Mouse (Mus musculus) embryonic facial prominence, embryonic 14.5 days (tissue): Measurements from ENCODE around the gene Ablim2. TPM values are rescaled to one million over a fixed set of nuclear protein-coding genes. Genes with fewer than 3 reads are reported as not detected.

ENCODE experiments used
- ATAC-seq: fragments of 200-750 bp; cut with Nextera tagmentation; 2 replicates; pipeline ENCODE4 v1.8.0; 2017; ENCODE audit warnings: low read depth, moderate number of reproducible peaks, moderate TSS enrichment
- DNase-seq: peaks from one replicate; pipeline ENCODE4 v3.0.0-alpha.2; 2015; ENCODE audit warnings: low spot score
- H3K27ac ChIP-seq: fragments of 300-500 bp; sonication (generic); replicated peaks from 2 replicates; pipeline ENCODE4 v1.5.1; 2014; ENCODE audit warnings: low read depth, mild to moderate bottlenecking, low read length, moderate library complexity
- H3K27me3 ChIP-seq: fragments of 300-500 bp; sonication (generic); replicated peaks from 2 replicates; pipeline ENCODE4 v1.6.1; 2014; ENCODE audit warnings: low read length; ENCODE audit not compliant: control insufficient read depth, insufficient read depth
- H3K36me3 ChIP-seq: fragments of 300-500 bp; sonication (generic); 2 replicates; pipeline ENCODE4 v1.6.1; 2014; ENCODE audit warnings: low read length, mixed read lengths; ENCODE audit not compliant: control insufficient read depth, insufficient read depth
- H3K4me1 ChIP-seq: fragments of 300-500 bp; sonication (generic); 2 replicates; pipeline ENCODE4 v1.6.1; 2014; ENCODE audit warnings: antibody characterized with exemption, low read length; ENCODE audit not compliant: control insufficient read depth, insufficient read depth
- H3K4me2 ChIP-seq: fragments of 300-500 bp; sonication (generic); 2 replicates; pipeline ENCODE4 v1.6.1; 2014; ENCODE audit warnings: low read depth, mild to moderate bottlenecking, low read length, moderate library complexity, mixed read lengths
- H3K4me3 ChIP-seq: fragments of 300-500 bp; sonication (generic); 2 replicates; pipeline ENCODE4 v1.5.1; 2014; ENCODE audit warnings: low read depth, mild to moderate bottlenecking, low read length
- H3K9ac ChIP-seq: fragments of 300-500 bp; sonication (generic); 2 replicates; pipeline ENCODE4 v1.6.1; 2014; ENCODE audit warnings: low read depth, mild to moderate bottlenecking, low read length, moderate library complexity, mixed read lengths
- H3K9me3 ChIP-seq: fragments of 300-500 bp; sonication (generic); 2 replicates; pipeline ENCODE4 v1.6.1; 2016; ENCODE audit warnings: low read length; ENCODE audit not compliant: control insufficient read depth
- WGBS: fragments of 180-500 bp; shearing (Covaris S2); extraction: QIAGEN DNeasy Blood & Tissue Kit; methylation state at CpG from one replicate; pipeline ENCODE4 v1.1.7; 2014; 5-methylcytosine and 5-hydroxymethylcytosine counted together
- polyA plus RNA-seq: library from polyadenylated mRNA; unstranded; fragments of >200 nt; fragmentation: Nextera tagmentation; extraction: Ambion mirVana; gene quantifications from 2 replicates; pipeline ENCODE4 v1.2.1, GENCODE M21; 2014

Gene Ablim2
- polyA plus RNA-seq, 1 experiment from 2014 or later = 5.4 TPM

DNA sequence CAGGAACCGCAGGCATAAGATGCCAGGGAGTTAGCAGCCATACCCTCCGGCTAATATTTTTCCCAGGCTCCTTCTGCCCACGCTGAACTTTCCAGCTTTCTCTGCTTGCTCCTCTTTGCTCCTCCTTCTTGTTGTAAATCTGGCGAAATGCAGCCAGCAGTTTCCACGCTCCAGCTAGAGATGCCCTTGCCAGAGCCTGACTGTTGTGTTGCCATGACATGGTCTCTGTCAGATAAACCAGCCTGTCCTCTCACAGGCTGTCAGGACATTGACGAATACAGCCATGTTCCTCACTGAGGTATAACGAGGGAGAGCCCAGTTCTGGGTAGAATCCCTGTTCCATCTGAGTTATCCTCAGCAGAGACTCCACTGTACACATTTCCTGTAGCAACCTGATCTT is 11.3 kb downstream of the Ablim2 start:
- H3K36me3 ChIP-seq = no peaks in the 10 kb centered on the region
- no peaks in the 10 kb centered on the region for H3K9me3 ChIP-seq
- H3K4me3 ChIP-seq = no peak overlapping the region
- no peak overlapping the region for H3K9ac ChIP-seq
- H3K4me2 ChIP-seq = no peak overlapping the region
- no peak for ATAC-seq
- H3K27ac ChIP-seq = no peak overlapping the region
- H3K27me3 ChIP-seq = no peaks in the 10 kb centered on the region; the same call in 1 of the 2 replicates
- H3K4me1 ChIP-seq = peaks cover 9% of the 10 kb centered on the region; the same call in 1 of the 2 replicates
- no peak for DNase-seq
- WGBS = 80% methylated on average over 7 of the region's 7 CpGs

DNA sequence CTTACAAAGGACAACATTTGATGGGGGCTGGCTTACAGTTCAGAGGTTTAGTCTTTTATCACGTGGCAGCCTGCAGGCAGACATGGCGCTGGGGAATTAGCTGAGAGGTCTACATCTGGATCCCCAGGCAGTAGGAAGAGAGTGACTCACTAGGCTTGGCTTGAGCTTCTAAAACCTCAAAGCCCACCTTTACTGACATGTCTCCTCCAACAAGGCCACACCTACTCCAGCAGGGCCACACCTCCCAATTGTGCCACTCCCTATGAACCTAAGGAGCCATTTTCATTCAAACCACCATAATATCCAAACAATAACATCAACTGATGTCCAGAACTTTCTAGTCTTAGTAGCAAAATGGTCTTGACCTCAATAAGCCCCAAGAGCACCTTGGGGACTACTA is 12.6 kb downstream of the Ablim2 start:
- Histone ChIP-seq H3K4me1 (peaks cover 10% of the 10 kb centered on the region; the same call in 1 of the 2 replicates), H3K27ac (no peak overlapping the region), H3K36me3 (no peaks in the 10 kb centered on the region), H3K4me2 (no peak overlapping the region), H3K9ac (no peak overlapping the region), H3K4me3 (no peak overlapping the region), H3K9me3 (no peaks in the 10 kb centered on the region), H3K27me3 (no peaks in the 10 kb centered on the region; the same call in 1 of the 2 replicates)
- DNase-seq (no peak), ATAC-seq (no peak)
- WGBS = 82% methylated on average over 2 of the region's 2 CpGs

DNA sequence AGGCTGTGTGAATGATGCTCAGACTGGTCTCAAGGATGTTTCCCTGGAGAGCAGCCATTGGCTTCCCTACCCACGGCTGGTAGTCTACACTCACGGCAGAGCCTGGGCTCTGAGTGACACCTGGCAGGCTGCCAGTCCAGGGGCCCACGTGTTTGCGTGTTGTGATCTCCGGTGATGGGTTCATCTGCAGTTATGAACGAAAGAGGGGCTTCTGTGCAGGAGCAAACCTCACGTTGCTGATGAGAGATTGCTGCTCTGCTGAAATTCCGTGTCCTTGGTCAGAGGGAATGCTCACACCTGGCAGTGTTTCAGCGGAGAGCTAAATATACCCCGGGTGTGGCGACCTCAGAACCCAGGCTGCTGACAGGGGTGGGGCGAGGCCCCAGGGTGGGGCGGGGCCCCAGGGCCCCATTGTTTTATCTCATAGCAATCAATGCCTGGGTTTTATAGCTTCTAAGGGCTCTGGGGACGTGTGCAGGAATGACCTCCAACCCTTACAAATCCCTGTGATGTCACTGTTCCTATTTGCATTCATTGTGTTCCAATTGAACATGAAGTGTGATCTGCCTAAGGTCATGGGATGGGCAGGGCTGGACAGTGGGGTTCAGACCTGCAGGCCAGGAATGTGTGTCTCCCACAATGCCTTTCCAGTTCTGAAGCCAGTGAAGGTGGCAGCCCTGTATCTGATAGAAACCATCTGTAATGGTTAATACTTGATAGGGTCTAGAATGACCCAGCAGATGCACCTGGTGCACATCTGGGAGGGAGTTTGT is 13.4 kb downstream of the Ablim2 start:
- Histone ChIP-seq H3K4me2 (no peak overlapping the region), H3K36me3 (no peaks in the 10 kb centered on the region), H3K27ac (no peak overlapping the region), H3K9me3 (no peaks in the 10 kb centered on the region), H3K4me1 (peaks cover 10% of the 10 kb centered on the region; the same call in 1 of the 2 replicates), H3K4me3 (no peak overlapping the region), H3K9ac (no peak overlapping the region), H3K27me3 (no peaks in the 10 kb centered on the region; the same call in 1 of the 2 replicates)
- no peak for ATAC-seq
- DNase-seq = no peak
- 49% methylated on average over 14 of the region's 14 CpGs for WGBS

DNA sequence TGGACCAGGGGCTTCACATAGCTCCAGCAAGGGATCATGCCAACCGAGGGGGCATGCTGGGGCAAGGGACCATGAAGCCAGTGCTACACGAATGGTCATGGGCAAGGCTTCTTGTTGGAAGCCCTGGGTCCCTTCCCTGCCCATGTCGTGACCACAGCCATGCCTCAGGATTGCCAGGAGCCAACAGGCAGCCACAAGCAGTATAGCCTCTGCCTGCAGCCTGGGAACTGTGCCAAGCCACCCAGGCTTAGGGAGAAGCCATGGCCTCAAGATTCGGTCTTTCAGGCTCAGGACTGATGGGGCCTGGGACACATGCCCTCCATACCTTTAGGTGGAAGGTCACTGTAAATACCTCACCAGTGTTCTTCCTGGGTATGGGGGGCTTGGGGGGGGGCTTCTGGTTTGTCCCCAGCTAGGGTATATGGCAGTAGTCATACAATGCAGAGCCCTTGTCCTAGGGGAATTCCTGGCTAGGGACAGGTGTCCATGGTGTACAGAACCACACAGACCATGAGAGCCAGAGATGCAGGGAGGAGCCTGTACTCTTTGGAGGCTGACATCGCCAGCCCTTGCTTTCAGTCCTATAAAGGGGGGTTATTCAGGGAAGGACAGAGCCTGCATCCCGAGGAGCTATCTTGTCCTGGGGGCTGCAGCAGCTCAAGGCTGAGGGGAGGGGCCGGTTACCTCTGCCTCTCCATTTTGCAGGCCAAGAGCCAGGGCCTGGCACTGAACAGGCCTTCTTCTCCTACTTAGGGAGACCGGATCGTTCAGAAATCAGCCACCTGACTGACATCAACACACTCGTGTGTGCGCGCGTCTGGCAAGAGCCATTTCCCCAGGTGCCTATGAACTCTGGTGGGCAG is 15.8 kb downstream of the Ablim2 start:
- Histone ChIP-seq H3K27ac (no peak overlapping the region), H3K4me3 (no peak overlapping the region)

DNA sequence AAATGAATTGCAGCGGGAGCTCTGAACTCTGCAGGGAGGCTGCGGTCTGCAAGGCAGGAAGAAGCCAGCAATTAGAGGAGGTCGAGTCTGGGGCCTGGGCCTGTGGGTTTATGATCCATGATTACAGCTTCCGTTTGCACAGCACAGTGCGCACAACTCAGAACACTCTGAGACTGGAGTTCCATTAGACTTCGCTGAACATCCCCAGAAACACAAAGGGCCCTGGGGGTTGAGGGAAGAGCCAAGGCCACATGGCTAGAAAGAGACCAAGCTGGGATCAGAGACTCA is 16.4 kb downstream of the Ablim2 start:
- H3K27ac ChIP-seq = no peak overlapping the region
- WGBS = 35% methylated on average over 6 of the region's 6 CpGs
- H3K4me3 ChIP-seq = no peak overlapping the region
- H3K36me3 ChIP-seq = no peaks in the 10 kb centered on the region
- no peaks in the 10 kb centered on the region for H3K9me3 ChIP-seq
- no peak overlapping the region for H3K9ac ChIP-seq
- peak; percentile 41 for ATAC-seq
- H3K4me1 ChIP-seq = peaks cover 10% of the 10 kb centered on the region; the same call in 1 of the 2 replicates
- H3K4me2 ChIP-seq = 0 out of 2 replicates have a peak overlapping the region, but pooled peaks have one; percentile 14
- DNase-seq = peak; percentile 42
- H3K27me3 ChIP-seq = no peaks in the 10 kb centered on the region; the same call in 1 of the 2 replicates

More for the DNA sequence above, 15.8 kb downstream of the Ablim2 start:
- 65% methylated on average over 13 of the region's 13 CpGs for WGBS
- H3K4me2 ChIP-seq = 0 out of 2 replicates have a peak overlapping the region, but pooled peaks have one; percentile 14
- peaks cover 10% of the 10 kb centered on the region; the same call in 1 of the 2 replicates for H3K4me1 ChIP-seq
- ATAC-seq = peak; percentile 51; the same call in 1 of the 2 replicates
- H3K36me3 ChIP-seq = no peaks in the 10 kb centered on the region
- H3K27me3 ChIP-seq = no peaks in the 10 kb centered on the region; the same call in 1 of the 2 replicates
- H3K9me3 ChIP-seq = no peaks in the 10 kb centered on the region
- peak; percentile 70 for DNase-seq
- no peak overlapping the region for H3K9ac ChIP-seq

DNA sequence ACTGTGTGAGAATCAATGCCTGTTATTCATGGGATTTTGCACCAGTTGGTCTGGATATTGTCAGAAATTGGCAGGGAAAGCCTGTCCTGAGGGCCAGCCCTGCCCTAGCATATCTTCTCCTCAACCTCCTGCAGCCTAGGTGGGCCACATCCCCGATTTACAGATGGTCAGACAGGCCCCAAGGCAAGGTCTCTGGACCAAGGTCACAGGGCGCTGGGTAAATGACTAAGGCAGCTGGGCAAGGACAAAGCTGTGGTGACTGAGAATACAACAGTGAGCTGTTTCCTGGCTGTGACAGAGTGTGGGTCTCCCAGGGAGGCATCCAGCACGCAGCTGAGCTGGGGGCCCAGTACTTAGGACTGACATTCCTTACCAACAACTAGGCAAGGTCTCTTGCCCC is 23.4 kb downstream of the Ablim2 start:
- Histone ChIP-seq H3K4me2 (no peak overlapping the region), H3K4me1 (no peaks in the 10 kb centered on the region), H3K4me3 (no peak overlapping the region), H3K27me3 (no peaks in the 10 kb centered on the region), H3K9ac (no peak overlapping the region), H3K36me3 (no peaks in the 10 kb centered on the region), H3K9me3 (no peaks in the 10 kb centered on the region), H3K27ac (no peak overlapping the region)
- no peak for DNase-seq
- no peak for ATAC-seq
- WGBS = 62% methylated on average over 3 of the region's 3 CpGs

DNA sequence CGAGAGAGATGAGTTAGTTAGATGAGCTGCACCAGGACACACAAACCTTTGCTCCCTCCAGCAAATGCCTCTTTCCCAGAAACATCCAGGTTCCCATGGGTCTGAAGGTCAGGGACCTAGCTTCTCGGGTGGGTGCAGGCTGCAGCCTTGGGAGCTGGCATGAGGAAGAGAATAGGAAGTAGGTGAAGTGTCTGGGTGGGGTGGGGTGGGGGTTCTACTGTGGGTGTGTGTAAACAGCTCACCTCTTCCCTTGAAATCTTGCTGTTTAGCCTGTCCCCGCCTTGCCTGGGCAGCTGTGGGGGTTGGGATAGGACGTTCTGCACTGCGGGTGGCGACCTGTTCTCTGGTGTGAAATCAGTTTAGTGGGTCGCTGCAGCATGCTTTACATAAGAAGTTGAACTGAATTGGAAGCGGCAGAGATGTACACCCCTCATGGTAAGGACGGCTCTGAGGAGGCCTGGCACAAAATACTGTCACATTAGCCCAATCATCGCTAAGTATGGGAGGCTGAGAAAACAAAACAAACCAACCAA is 25.0 kb downstream of the Ablim2 start:
- no peaks in the 10 kb centered on the region for H3K27me3 ChIP-seq
- no peaks in the 10 kb centered on the region for H3K36me3 ChIP-seq
- H3K4me1 ChIP-seq = no peaks in the 10 kb centered on the region
- ATAC-seq (no peak), DNase-seq (no peak)
- no peak overlapping the region for H3K4me2 ChIP-seq
- H3K9me3 ChIP-seq = no peaks in the 10 kb centered on the region
- no peak overlapping the region for H3K4me3 ChIP-seq
- no peak overlapping the region for H3K27ac ChIP-seq
- no peak overlapping the region for H3K9ac ChIP-seq
- 56% methylated on average over 10 of the region's 10 CpGs for WGBS

DNA sequence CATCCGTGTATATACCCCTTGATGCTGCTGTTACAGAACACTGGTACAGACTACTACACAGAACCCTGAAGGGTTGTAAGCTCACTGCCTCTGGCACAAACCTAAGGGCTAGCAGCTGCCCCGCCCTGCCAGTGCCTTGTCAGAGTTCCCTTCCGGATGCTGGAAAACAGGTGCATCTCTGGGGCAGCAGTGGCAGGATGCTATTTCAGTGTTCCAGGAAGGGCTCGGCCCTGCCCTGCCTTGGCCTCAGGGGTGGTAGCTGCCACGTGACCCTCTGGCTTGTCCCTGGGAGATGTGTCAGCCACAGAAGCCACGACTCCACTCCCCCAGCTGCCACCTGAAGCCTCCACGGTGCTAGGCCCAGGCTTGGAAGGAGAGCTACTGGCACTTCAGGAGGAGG is 28.2 kb downstream of the Ablim2 start:
- WGBS = 56% methylated on average over 7 of the region's 7 CpGs
- Histone ChIP-seq H3K9ac (no peak overlapping the region), H3K4me1 (no peaks in the 10 kb centered on the region), H3K27ac (no peak overlapping the region), H3K27me3 (no peaks in the 10 kb centered on the region), H3K36me3 (no peaks in the 10 kb centered on the region), H3K9me3 (no peaks in the 10 kb centered on the region), H3K4me3 (no peak overlapping the region), H3K4me2 (no peak overlapping the region)
- DNase-seq (no peak), ATAC-seq (no peak)
